Mouse (Mus musculus): ENCODE measurements around the gene Dnm2. TPM values are rescaled to one million over a fixed set of nuclear protein-coding genes. Genes with fewer than 3 reads are reported as not detected.

Dnm2 gene
- 262 TPM for polyA plus RNA-seq (2017; shearing (Covaris generic))

GRCm38 (mm10) chr9:21424631-21425555 is at the start of gene Dnm2:
Gene Dnm2 (plus strand): TSS chr9:21424908.

GRCm38 (mm10) chr9:21411669-21412550 is 12.8 kb upstream of the Dnm2 start, which contains the start of gene Qtrt1:
Gene Qtrt1 (plus strand): TSS chr9:21411837.

GRCm38 (mm10) chr9:21509772-21510688 is 85.3 kb downstream of the Dnm2 start, which contains the start of gene Tmed1:
Gene Tmed1 (minus strand): TSS chr9:21510252.

GRCm38 (mm10) chr9:21525937-21526633 is 101.4 kb downstream of the Dnm2 start, which contains the start of gene AB124611:
Gene AB124611 (plus strand): TSS chr9:21526176.

GRCm38 (mm10) chr9:21546789-21547074 is 122.0 kb downstream of the Dnm2 start, which contains the start of gene Carm1:
Gene Carm1 (plus strand): TSS chr9:21546894.

Other genes starting within 250 kb of the Dnm2 start
- 27.8 TPM for gene Keap1, start 185.5 kb upstream of the Dnm2 start, polyA plus RNA-seq (2017; shearing (Covaris generic))
- not detected for gene S1pr5, start 176.5 kb upstream of the Dnm2 start, polyA plus RNA-seq (2017; shearing (Covaris generic))
- 48.5 TPM for gene Atg4d, start 159.6 kb upstream of the Dnm2 start, polyA plus RNA-seq (2017; shearing (Covaris generic))
- 49.2 TPM for gene Kri1, start 136.9 kb upstream of the Dnm2 start, polyA plus RNA-seq (2017; shearing (Covaris generic))
- gene Cdkn2d, start 133.5 kb upstream of the Dnm2 start, polyA plus RNA-seq (2017; shearing (Covaris generic)) = 152 TPM
- gene Ap1m2, start 112.6 kb upstream of the Dnm2 start, polyA plus RNA-seq (2017; shearing (Covaris generic)) = 2.4 TPM
- gene Slc44a2, start 104.2 kb upstream of the Dnm2 start, polyA plus RNA-seq (2017; shearing (Covaris generic)) = 608 TPM
- 70.8 TPM for gene Ilf3, start 57.0 kb upstream of the Dnm2 start, polyA plus RNA-seq (2017; shearing (Covaris generic))
- 45.8 TPM for gene Qtrt1, start 13.1 kb upstream of the Dnm2 start, polyA plus RNA-seq (2017; shearing (Covaris generic))
- gene Tmed1, start 85.3 kb downstream of the Dnm2 start, polyA plus RNA-seq (2017; shearing (Covaris generic)) = 7.2 TPM
- 45.4 TPM for gene AB124611, start 101.3 kb downstream of the Dnm2 start, polyA plus RNA-seq (2017; shearing (Covaris generic))
- gene Carm1, start 122.0 kb downstream of the Dnm2 start, polyA plus RNA-seq (2017; shearing (Covaris generic)) = 10.4 TPM
- gene Timm29, start 167.8 kb downstream of the Dnm2 start, polyA plus RNA-seq (2017; shearing (Covaris generic)) = 1.6 TPM
- gene Yipf2, start 167.9 kb downstream of the Dnm2 start, polyA plus RNA-seq (2017; shearing (Covaris generic)) = 32.9 TPM
- gene Smarca4, start 191.3 kb downstream of the Dnm2 start, polyA plus RNA-seq (2017; shearing (Covaris generic)) = 68.0 TPM

Data from CD4-positive, CD25-positive, alpha-beta regulatory T cell, adult 9 weeks (primary cell).